Mouse (Mus musculus) embryo, embryonic 10 days (tissue): Measurements from ENCODE around the gene Vegfa.

Source experiments
- DNase-seq: peaks from one replicate; pipeline ENCODE4 v3.0.0-alpha.2; 2015; ENCODE audit warnings: low spot score

Gene Vegfa

DNA sequence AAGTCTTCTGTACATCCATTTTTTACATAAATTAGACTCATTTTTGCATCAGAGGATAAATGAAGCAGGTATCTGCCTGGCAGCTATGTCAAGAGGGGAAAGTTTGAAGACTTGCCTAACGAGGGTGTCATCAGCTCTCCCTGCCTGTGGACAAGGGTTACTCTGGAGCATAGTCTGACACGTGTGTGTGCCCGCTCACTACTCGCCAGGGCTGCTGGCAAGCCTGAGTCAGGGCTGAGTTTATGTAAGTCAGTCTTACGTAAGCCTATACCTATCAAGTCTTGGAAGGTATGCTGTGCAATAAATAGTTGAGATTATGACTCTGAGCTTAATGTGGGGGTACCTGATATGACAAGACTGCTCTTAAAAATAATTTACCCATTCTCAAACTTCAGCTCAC is 19.2 kb upstream of the Vegfa start:
- no peak for DNase-seq

DNA sequence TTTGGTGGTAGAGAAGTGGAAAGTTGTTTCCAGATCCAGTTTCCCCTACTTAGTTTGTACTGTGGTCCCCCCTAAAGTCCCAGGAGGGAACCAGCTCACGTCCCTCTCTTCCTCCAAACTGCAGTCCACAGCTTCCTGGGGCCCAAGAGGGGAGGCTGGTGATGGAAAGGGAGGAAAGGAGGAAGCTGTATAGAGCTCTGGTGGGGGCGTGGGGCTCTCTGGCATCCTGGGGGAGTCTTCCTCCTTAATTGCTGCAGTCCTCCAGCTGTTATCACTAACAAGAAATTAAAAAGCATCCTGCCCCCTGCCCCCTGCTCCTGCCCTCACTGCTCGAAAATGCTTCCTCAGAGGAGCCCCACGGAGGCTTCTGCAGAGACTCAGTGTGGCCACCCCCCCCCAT is 17.4 kb upstream of the Vegfa start:
- DNase-seq: no peak

DNA sequence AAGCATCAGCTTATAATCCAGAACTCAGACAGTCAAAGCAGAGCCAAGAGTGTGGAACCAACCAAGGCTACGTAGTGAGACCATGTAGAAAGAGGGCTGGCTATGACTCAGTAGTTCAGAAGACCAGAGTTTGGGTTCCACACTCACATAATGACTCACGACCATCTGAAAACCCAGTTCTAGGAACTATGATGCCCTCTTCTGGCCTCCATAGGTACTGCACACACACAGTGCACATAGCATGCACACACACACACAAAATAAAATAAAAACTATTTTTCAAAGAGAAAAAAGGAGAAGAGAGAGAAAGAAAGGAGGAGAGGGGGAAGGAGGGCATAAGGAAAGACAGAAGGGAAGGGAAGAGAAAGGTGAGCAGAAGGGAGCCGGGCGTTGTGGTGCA is 16.0 kb upstream of the Vegfa start:
- no peak for DNase-seq

DNA sequence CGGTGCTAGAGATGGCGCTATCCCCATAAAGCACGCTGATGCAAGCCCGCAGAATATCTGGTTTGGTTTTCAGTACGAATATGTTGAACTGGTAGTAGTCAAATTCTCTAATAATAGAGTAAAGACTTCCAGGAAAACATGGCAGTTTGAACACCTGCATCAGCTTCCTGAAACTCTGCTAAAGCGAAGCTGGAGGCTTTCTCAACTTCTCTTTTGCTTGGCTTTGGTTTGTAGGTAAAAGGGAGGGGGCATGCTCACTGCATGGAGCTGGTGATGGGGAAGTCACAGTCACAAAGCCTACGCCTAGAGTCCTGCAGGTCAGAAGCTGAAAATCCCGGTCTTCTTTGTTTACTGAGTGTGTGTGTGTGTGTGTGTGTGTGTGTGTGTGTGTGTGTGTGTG is 13.6 kb upstream of the Vegfa start:
- no peak for DNase-seq

DNA sequence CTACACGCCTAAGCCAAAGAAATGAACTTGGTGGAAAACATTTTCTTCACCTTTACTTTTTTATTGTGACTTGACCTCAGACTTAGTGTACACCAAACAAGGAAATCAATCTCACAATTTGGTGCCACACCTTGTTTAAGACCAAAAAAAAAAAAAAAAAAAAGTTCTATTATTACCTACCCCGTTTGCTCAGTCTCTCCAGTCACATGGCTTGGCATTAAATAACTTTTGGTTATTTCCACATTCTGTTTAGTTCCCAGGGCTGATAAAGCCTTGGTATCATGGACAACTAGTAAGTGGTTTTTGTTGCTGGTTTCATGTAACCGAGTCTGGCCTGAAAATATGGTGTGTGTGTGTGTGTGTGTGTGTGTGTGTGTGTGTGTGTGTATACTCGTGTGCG is 12.8 kb upstream of the Vegfa start:
- no peak for DNase-seq

DNA sequence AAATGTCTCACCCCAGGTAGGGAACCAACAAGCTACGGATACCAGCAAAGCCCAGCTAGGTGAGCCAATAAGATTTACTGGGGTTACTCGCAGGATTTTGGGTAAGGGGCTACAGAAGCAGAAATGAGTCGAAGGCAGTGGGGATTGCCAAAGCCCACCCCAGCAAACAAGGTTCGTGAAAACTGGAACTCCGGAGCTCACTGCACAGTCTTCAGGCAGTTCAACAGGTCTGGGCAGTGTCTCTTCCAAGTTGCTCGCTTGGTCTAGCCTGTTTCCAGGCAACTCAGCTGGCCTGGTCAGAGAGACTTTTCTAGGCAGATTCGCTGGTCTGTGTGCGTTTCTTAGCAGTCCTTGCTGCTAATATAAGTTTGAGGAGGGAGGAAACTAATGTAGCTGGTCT is 10.0 kb upstream of the Vegfa start:
- no peak for DNase-seq

DNA sequence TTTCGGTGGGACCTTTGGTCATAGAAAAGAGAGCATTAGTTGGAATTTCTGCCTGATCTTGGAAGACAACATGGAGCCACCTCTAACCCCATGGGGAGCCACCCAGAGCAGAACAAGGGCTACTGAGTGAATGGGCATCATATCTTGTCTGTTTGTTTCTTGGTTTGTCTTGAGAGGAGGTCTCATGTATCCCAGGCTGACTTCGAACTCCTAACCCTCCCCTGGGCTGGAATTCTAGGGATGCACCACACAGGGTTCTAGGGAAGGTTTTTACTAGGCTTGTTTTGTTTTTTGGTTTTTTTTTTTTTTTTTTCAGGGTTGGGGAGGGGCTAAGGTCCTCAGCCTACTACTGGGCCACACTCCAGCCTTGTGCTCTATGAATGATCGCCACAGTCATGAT is 9.5 kb upstream of the Vegfa start:
- DNase-seq: no peak

DNA sequence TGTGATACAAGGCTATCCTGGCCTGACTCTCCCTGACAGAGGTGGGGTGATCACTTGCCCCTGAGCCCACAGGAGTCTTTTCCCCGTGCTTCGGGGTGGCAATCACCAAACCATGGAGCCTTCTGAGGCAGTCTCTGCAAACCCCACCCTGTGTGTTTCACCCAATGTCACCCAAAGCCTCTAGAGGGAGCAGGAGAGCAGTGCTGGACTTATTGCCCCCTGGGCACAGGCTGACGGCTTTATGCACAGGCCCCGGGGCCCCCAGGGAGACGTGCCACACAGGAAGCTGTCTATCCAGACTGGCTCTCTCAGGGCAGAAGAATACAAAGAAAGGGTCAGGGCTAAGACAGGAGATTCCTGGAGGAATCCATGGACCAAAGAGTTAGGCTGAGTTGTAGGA is 9.1 kb upstream of the Vegfa start:
- DNase-seq: no peak

DNA sequence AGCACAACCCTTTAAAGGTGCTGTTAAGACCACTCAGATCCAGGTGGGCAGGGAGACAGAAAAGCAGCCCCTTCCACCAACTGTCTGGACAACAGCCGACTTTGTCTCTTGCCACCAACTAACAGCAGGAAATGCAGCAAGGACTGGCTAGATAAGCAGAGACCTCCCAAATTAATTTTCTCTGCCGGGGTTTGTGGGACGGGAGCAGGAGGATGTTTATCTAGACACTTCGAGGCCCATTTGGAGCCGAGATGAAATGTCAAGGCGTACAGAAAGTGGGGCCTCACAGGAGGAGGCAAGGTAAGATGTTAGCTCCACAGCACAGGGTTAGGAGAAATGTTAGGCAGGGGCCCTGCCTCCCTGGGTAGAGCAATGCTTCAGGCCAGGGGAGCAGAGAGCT is 8.4 kb upstream of the Vegfa start:
- DNase-seq: no peak

DNA sequence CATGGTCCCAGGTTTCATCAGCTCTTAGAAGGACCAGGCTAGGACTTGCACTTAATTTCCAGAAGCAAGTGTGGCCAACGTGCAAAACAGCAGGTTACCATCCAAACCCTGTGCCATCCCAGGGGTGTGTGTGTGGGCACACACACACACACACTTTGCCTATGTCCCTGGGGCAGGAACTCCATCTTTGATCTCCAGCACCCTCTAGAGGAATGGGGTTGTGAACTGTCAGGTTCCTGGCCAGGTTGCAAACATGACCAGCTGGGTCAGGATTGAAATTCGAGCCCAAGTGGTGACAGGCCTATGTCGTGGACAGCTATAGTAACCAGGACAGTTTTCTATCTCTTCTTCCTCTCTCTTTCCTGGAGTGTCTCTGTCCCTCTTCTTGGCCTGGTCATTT is 6.7 kb upstream of the Vegfa start:
- DNase-seq: no peak

DNA sequence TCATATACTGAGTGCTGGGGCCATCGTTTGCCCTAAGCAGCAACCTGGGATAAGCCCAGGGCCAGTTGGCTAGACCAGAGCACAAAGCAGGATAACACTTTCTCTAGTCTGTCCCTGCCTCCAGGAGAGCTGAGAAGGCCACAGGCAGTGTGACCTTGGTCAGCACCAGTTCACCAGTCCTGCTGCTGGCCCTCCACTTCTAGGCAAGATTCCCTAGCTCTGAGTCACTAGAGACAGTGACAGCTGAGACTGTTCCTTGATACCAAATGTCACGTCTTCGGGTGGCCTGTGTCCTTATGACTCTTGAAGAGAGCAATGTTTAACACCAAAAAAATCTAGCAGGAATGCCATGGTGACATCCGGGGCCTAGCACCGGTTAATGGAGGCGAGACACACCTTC is 4.2 kb upstream of the Vegfa start:
- no peak for DNase-seq

DNA sequence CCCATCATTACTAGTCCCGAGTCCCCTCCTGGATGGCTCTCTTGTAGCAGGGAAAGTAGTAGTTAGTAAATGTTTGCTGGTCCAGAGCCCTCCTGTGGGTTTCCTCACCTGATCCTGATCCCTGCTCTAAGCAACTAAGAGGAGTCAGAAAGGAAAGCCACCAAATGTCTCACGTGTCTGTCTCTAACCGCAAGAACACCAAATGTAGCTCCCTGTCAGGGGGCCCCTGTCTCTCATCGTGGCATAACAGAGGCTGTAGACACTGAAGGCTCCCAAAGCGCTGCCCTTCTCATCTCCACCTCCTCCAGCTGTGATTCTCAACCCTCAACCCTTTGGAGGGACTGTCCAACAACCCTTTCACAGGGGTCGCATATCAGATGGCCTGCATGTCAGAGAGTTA is 1.9 kb upstream of the Vegfa start:
- no peak for DNase-seq

DNA sequence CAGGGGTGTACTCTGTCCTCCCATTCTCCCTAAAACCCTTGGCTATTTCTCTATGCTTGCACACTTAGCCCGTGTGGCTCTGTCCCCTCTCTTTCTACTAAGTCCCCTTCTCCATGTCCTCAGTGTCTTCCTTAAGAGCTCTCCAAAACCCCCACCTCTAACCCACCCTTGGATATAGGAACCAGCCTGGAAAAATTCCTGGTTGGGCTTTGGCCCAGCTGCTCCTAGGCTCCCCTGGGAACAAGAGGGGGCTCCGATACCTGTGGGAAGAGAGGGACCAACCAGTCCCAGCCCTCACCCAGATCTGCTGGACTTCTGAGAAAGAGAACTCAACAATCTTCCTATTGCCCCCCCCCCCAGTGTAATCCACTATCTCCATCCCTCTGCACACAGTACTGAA is 1.4 kb upstream of the Vegfa start:
- DNase-seq: no peak

DNA sequence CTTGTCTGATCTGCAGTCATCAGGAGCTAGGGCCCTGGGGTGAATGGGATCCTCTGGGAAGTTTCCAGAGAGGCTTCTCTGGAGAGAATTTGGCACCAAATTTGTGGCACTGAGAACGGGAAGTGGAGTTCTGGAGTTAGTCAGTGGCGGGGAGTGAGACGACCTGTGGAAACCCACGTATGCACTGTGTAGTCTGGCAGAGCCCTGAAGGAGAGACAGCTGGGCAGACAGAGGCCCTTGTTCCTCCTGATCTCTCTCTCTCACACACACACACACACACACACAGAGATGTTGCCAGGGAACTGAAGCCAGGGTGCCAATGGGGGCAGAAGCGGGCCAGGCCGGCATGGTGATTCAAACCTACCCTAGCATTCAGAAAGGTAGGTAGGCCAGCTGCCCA is 953 bp upstream of the Vegfa start:
- DNase-seq: no peak

DNA sequence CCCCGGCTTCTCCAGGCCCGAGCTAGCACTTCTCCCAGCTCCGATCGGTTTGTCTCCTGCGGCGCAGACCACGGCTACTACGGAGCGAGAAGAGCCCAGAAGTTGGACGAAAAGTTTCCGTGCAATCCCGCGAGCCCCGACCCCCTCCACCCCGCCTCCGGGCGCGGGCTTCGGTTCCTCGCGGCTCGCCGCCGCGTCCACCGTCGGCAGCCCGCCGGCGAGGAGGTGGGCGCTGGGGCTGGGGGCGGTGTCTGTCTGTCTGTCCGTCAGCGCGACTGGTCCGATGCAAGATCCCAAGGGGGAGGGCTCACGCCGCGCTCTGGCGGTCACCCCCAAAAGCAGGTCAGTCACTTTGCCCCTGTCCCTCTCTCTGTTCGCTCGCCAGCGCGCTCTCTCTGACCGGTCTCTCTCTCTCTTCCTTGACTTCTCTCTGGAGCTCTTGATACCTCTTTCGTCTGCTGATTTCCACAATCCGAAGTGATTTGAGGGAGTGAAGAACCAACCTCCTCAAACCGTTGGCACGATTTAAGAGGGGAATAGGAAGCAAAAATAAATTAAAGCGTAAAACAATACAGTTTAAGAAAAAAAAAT is 453 bp downstream of the Vegfa start:
- DNase-seq: peak; percentile 79

DNA sequence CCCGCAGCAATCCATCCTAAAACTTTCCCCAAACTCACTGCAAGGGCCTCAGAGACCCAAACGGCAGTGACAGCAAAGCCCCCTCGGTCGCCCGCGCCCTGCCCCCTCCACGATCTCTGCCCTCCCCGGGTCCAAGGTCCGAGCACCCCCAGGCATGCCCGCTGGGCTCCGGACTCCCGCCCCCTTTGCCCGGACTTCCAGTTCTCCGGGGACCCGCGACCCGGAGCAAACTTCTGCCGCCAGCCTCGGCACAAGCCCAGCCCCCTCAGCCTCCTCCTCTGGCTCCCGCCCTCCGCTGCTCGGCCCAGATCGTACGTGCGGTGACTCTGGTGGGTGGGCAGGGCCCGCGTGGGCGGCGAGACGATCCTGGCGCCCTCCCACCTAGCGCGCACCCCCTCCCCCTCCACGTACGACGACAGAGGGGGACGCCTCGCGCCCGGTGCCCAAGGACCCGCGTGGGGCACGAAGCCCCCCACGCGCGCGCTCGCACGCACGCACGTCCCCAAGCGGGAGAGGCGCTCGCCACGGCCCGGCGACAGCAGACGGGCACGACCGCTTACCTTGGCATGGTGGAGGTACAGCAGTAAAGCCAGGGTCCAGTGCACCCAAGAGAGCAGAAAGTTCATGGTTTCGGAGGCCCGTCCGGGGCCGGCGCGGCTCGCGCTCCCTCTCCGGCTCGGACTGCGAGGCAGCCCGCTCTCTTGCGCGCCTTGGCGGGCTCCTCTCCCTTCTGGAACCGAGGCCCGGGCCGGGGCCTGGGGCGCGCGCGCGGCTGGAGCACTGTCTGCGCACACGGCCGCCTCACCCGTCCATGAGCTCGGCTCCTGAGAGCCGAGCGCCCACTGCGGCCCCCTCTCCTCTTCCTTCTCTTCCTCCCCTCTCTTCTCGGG is 1.2 kb downstream of the Vegfa start:
- peak; percentile 78 for DNase-seq

DNA sequence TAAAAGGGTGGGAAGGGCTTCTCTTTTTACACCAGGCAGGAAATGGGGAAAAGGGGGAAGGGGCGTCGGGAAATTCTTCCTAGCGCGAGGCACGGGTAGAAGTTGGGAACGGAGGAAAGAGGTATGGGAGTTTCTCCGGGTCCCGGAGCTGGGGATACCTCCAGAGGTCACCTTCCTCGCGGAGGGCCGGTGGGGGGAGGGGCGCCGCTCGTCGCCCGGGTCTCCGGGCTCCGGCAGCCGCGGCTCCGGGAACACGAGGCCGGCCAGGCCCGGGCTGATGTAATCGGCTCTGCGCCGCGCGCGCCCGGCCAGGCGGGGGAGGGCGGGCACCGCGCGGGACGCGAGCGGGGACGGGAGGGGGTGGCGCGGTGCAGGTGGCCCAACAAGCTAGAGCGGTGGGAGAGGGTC is 1.8 kb downstream of the Vegfa start:
- DNase-seq: peak; percentile 47

DNA sequence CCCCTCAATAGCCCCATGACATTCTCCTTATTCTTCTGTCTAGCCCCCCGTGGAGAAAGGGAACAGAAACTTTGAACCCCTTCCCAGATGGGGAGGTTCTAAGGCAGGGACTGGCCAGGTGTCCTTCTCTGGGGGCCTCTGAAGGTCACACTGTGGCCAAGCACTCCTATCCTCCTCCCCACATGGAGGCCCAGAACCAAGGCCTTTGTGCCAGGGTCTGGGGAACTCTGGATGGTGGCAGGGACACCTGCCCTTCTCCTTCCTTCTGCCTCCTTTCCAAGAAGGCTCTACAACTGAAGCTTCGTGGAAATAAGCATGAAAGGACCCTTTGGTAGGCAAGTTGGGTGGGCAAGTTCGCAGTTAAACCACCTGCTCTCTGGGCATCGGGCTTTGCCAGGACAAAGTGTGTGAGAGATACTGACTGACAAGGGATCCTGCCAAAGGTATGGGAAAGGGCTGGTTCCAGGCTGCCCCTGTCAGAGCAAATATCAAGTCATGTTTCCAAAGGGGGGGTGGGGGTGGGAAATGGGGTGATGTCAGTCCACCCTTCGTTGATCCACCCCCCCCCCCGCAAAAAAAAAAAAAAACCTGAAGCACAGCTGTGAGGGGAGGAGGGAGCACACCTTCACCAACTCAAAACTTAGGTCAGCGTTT is 2.5 kb downstream of the Vegfa start:
- DNase-seq: no peak

DNA sequence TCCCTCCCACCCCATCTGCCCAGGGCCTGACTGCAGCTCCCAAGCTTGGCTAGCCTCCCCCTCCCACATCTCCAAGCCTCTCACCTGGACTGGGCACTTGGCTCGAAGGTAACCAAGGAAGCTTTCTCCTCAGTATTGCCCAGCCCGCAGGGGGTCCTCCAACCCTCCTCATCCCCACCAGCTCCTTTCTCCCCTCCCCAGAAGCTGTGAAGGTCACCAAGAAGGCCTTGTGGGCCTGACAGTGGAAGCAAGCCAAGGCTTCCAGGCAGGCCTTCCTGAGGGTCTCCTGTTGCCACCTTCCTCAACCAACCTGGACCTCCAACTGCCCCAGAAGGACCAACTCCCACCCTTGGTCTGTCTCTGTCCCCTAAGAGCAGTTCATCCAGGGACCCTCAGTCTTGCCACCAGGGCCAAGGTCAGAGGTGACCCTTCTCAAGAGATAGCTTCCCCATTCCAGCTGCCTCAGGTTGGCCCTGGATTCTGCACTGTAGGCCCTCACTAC is 3.1 kb downstream of the Vegfa start:
- no peak for DNase-seq

DNA sequence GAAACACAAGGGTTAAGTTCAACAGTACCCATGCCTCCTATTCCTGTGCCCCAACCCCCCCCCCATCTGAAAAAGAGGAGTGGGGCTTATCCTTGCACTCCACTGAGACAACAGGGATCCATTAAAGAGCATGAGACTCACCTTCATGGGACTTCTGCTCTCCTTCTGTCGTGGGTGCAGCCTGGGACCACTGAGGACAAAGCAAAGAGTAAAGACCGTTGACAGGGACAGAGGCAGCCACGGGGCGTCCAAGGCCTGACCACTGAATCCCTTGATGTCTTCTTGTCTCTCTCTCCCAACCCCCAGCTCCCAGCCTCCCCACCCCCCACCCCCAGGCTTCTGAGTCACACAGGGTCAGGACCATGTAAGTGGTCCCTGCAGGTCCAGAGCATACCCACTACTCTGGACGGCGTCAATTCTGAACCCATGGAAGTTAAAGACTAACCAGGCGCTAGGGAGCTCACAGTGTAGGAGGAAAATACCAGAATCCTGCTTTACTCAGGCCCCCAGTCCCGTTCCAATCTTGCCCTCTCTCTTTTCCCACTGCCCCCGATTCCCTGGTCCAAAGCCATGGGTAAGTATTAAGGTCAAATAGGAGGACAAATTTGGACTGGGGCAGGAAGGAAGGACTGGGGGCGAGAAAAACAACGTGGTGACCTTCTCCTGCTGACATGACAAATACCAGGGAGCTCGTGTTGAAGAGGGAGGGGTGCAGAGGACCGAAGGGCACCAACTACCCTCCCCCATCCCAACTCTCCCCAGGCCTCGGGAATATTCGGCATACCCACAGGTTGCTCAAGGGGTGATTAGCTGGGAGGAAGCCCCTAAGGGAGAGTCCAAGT is 3.7 kb downstream of the Vegfa start:
- DNase-seq: no peak

DNA sequence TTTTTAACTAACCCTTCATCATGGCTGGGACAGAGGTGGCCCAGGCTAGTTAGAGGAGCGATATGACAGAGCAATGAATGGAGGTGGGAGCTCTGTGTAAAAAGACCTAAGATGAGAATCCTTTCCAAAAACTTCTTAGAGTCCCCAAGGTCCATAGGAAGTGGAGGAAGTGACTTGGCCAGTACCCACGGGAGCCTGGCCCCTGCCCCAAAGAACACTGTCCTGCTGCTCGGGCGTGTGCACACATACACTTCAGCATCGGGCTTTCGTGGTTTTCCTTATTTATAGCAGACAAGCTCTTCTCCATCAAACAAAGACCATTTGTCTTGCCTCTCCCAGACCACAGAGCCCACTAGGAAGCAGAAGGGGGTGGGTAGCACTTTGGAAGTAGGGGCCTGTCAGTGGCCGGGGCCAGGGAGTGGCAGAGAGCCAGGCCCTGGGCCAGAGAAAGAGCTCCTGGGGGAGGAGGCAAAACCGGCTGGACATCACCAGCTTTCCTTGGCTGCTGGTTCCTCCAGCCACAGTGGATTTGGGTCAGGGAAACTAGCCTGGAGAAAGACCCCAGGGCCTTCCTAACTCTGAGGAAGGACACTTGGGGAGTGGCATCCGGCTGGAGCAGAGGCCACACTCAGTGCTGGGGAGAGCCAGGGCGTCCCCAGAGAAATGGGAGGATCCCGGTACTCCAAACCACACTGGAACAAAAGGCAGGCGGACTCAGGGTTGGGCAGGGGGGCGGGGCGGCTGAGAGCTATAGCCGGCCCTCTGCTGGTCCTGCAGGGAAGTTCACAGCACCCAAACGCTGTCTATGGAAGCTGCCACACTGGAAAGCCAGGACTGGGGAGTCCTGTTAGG is 4.9 kb downstream of the Vegfa start:
- DNase-seq: peak; percentile 82
